Mouse (Mus musculus) right cerebral cortex, adult 18-20 months (tissue): ENCODE data around the gene Gm28553.
"Not testable (repeated sequence)": the region's sequence is repeated elsewhere in the genome, so short reads cannot be mapped to it uniquely, and the experiment has no call there.

ENCODE experiments used
- DNase-seq: peaks from one replicate; pipeline ENCODE4 v3.0.0; 2022; ENCODE audit warnings: mixed read lengths

The Gm28553 gene

DNA sequence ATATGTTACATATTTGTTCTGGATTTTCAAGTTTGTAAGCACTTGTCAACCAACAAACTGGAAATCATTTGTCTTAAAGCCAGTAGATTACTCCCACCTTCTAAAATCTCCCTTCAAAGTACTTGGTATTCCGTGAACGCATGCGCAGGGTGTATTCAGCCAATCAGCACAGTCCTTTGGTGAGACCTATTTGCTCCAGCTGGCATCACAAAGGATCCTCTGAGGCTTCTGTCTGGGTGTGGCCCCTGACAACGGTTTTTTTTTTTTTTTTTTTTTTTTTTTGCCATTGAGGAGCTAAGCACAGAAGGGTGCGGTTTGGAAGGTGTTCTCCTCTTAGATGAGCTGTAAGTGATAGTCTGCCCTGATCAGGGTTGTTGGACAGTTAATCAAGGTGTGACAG is at the start of gene Gm28553:
Gm28553 (plus strand) TSS at position 301 of the 400 bp plus-strand sequence.
- DNase-seq, result not testable (repeated sequence)
